Mouse (Mus musculus): ENCODE measurements at regions not wholly inside any gene's neighbourhood (a gene's known extent, or its start where the extent isn't known, plus 50 kb on each side); places are given as distances from the start of the nearest gene placed in this dataset.

- TF ChIP-seq POLR2A (IDR thresholded peaks at IDR 0.05; ENCODE audit: borderline replicate concordance, insufficient read depth, low read length) (no peak), CTCF (IDR thresholded peaks at IDR 0.05; ENCODE audit: borderline replicate concordance, insufficient read depth, low read depth, low read length) (no peak)
Observed at GRCm38 (mm10) chr12:113878826-113879225, 335.1 kb downstream of the Adam6a start.

Data from cerebellum, adult 2 months (tissue).